Mouse (Mus musculus) E14TG2a.4 (cell line): ENCODE measurements at regions not wholly inside any gene's neighbourhood (a gene's known extent, or its start where the extent isn't known, plus 50 kb on each side); places are given as distances from the start of the nearest gene placed in this dataset.

Source experiments
- CTCF ChIP-seq: conservative IDR thresholded peaks from 2 replicates; pipeline ENCODE4 v1.5.1; 2014; ENCODE audit warnings: low read length
- NANOG ChIP-seq: IDR thresholded peaks from 2 replicates; pipeline ENCODE4 v1.6.1; 2014; ENCODE audit warnings: borderline replicate concordance, low read length, mixed read lengths
- POU5F1 ChIP-seq: IDR thresholded peaks from 2 replicates; pipeline ENCODE4 v1.6.1; 2014; ENCODE audit warnings: low read length, borderline replicate concordance

- TF ChIP-seq CTCF, result no peak
- no peak for TF ChIP-seq POU5F1
- no peak for TF ChIP-seq NANOG
Observed at GRCm38 (mm10) chr16:29987999-29988398, 76.2 kb upstream of the Hes1 start.
